Mouse (Mus musculus): ENCODE measurements at regions not wholly inside any gene's neighbourhood (a gene's known extent, or its start where the extent isn't known, plus 50 kb on each side); places are given as distances from the start of the nearest gene placed in this dataset.
A peak's percentile ranks its signal among the peaks of the same experiment; 100 is the strongest.

- no peak for DNase-seq (ENCODE audit: low spot score in 2 of 2)
These were observed 279.5 kb downstream of the Gpat3 start for GRCm38 (mm10) chr5:101124941-101125453.

GRCm38 (mm10) chr5:101122914-101123313 is 277.4 kb downstream of the Gpat3 start:
- no peak for DNase-seq (ENCODE audit: low spot score in 2 of 2)

- no peak for DNase-seq (ENCODE audit: low spot score in 2 of 2)
These were observed 275.1 kb downstream of the Gpat3 start for GRCm38 (mm10) chr5:101120509-101121201.

GRCm38 (mm10) chr5:101112151-101112769 is 266.7 kb downstream of the Gpat3 start:
- no peak for DNase-seq (ENCODE audit: low spot score in 2 of 2)

GRCm38 (mm10) chr5:101111619-101112018 is 266.1 kb downstream of the Gpat3 start:
- no peak for DNase-seq (ENCODE audit: low spot score in 2 of 2)

GRCm38 (mm10) chr5:101100975-101101699 is 255.6 kb downstream of the Gpat3 start:
- DNase-seq (ENCODE audit: low spot score in 2 of 2), result no peak

GRCm38 (mm10) chr5:101091027-101091598 is 245.6 kb downstream of the Gpat3 start:
- no peak for DNase-seq (ENCODE audit: low spot score in 2 of 2)

- no peak for DNase-seq (ENCODE audit: low spot score in 2 of 2)
These were observed 245.0 kb downstream of the Gpat3 start for GRCm38 (mm10) chr5:101090415-101091026.

GRCm38 (mm10) chr5:101085199-101085598 is 239.7 kb downstream of the Gpat3 start:
- no peak for DNase-seq (ENCODE audit: low spot score in 2 of 2)

- DNase-seq (ENCODE audit: low spot score in 2 of 2), result no peak
These were observed 237.1 kb downstream of the Gpat3 start for GRCm38 (mm10) chr5:101082611-101083010.

- DNase-seq (ENCODE audit: low spot score in 2 of 2), result no peak
These were observed 218.8 kb downstream of the Gpat3 start for GRCm38 (mm10) chr5:101064308-101064707.

GRCm38 (mm10) chr5:101063254-101063653 is 217.7 kb downstream of the Gpat3 start:
- no peak for DNase-seq (ENCODE audit: low spot score in 2 of 2)

GRCm38 (mm10) chr5:101051591-101051990 is 206.1 kb downstream of the Gpat3 start:
- no peak for DNase-seq (ENCODE audit: low spot score in 2 of 2)

GRCm38 (mm10) chr5:101040488-101040887 is 195.0 kb downstream of the Gpat3 start:
- no peak for DNase-seq (ENCODE audit: low spot score in 2 of 2)

- DNase-seq (ENCODE audit: low spot score in 2 of 2), result no peak
These were observed 187.5 kb downstream of the Gpat3 start for GRCm38 (mm10) chr5:101032968-101033367.

GRCm38 (mm10) chr5:101032147-101032900 is 186.8 kb downstream of the Gpat3 start:
- DNase-seq (ENCODE audit: low spot score in 2 of 2), result no peak

- DNase-seq (ENCODE audit: low spot score in 2 of 2), result no peak
These were observed 179.3 kb downstream of the Gpat3 start for GRCm38 (mm10) chr5:101024796-101025195.

GRCm38 (mm10) chr5:101023784-101024183 is 178.3 kb downstream of the Gpat3 start:
- DNase-seq (ENCODE audit: low spot score in 2 of 2), result no peak

- DNase-seq (ENCODE audit: low spot score in 2 of 2), result peak; percentile 44 to 52
These were observed 175.3 kb downstream of the Gpat3 start for GRCm38 (mm10) chr5:101020784-101021183.

GRCm38 (mm10) chr5:101013844-101014243 is 168.3 kb downstream of the Gpat3 start:
- no peak for DNase-seq (ENCODE audit: low spot score in 2 of 2)

GRCm38 (mm10) chr5:101005216-101005615 is 159.7 kb downstream of the Gpat3 start:
- DNase-seq (ENCODE audit: low spot score in 2 of 2), result no peak

Data from urinary bladder, postnatal 36 days (tissue).